Comparison of ENCODE assay signal across 8 mouse cellular contexts in genomic region chr17:44618691-44619090, GRCm38 (mm10).
DNase-seq lines count a peak whose midpoint lies in the region; ATAC-seq and TF ChIP-seq lines count a peak whose summit lies in the region.

No protein-coding gene starts in this region.

- H3K9ac ChIP-seq in midbrain, postnatal 0 days (replicated peaks; ENCODE audit: low read length, poor library complexity, severe bottlenecking): no peak overlapping the region
- no peak overlapping the region for H3K9ac ChIP-seq in midbrain, embryonic 13.5 days (replicated peaks)
- H3K9ac ChIP-seq in hindbrain, embryonic 12.5 days: no peak overlapping the region
- H3K9ac ChIP-seq in limb, embryonic 14.5 days (ENCODE audit: low read depth, low read length, severe bottlenecking): no peak overlapping the region
- H3K9ac ChIP-seq in stomach, embryonic 15.5 days: no peak overlapping the region
- no peak overlapping the region for H3K9ac ChIP-seq in heart, embryonic 12.5 days

- WGBS in midbrain, postnatal 0 days: 73% methylated on average over 11 of the region's 11 CpGs
- WGBS in midbrain, embryonic 13.5 days: 68% methylated on average over 11 of the region's 11 CpGs
- WGBS in hindbrain, embryonic 12.5 days: 56% methylated on average over 11 of the region's 11 CpGs
- WGBS in limb, embryonic 14.5 days: 14% methylated on average over 11 of the region's 11 CpGs
- 35% methylated on average over 11 of the region's 11 CpGs for WGBS in stomach, embryonic 15.5 days
- 59% methylated on average over 11 of the region's 11 CpGs for WGBS in heart, embryonic 12.5 days

- no peak for TF ChIP-seq POLR2A in limb, embryonic 14.5 days (IDR thresholded peaks at IDR 0.05; ENCODE audit: borderline replicate concordance, extremely low read depth, insufficient read depth, insufficient read length)

- TF ChIP-seq CTCF in midbrain, postnatal 0 days (IDR thresholded peaks at IDR 0.05): no peak

- H3K4me1 ChIP-seq in midbrain, postnatal 0 days (ENCODE audit: insufficient read depth, low read length): no peaks in the 10 kb centered on the region
- H3K4me1 ChIP-seq in midbrain, embryonic 13.5 days (replicated peaks): 0 out of 2 replicates have a peak, but pooled peaks cover 2% of the 10 kb centered on the region
- peaks cover 4% of the 10 kb centered on the region for H3K4me1 ChIP-seq in hindbrain, embryonic 12.5 days
- peaks cover 14% of the 10 kb centered on the region for H3K4me1 ChIP-seq in limb, embryonic 14.5 days (ENCODE audit: control insufficient read depth, insufficient read depth, low read length)
- 0 out of 2 replicates have a peak, but pooled peaks cover 5% of the 10 kb centered on the region for H3K4me1 ChIP-seq in stomach, embryonic 15.5 days
- no peaks in the 10 kb centered on the region for H3K4me1 ChIP-seq in heart, embryonic 12.5 days (replicated peaks)

- no peaks in the 10 kb centered on the region for H3K9me3 ChIP-seq in midbrain, postnatal 0 days (ENCODE audit: low read length)
- H3K9me3 ChIP-seq in midbrain, embryonic 13.5 days: no peaks in the 10 kb centered on the region
- H3K9me3 ChIP-seq in hindbrain, embryonic 12.5 days (replicated peaks): no peaks in the 10 kb centered on the region
- no peaks in the 10 kb centered on the region for H3K9me3 ChIP-seq in limb, embryonic 14.5 days (ENCODE audit: control insufficient read depth, low read length)
- no peaks in the 10 kb centered on the region for H3K9me3 ChIP-seq in stomach, embryonic 15.5 days
- 0 out of 2 replicates have a peak, but pooled peaks cover 5% of the 10 kb centered on the region for H3K9me3 ChIP-seq in heart, embryonic 12.5 days (replicated peaks)

- no peaks in the 10 kb centered on the region for H3K27me3 ChIP-seq in midbrain, postnatal 0 days (ENCODE audit: insufficient read depth, low read length)
- H3K27me3 ChIP-seq in midbrain, embryonic 13.5 days: no peaks in the 10 kb centered on the region
- H3K27me3 ChIP-seq in hindbrain, embryonic 12.5 days: no peaks in the 10 kb centered on the region; the same call in 1 of the 2 replicates
- no peaks in the 10 kb centered on the region for H3K27me3 ChIP-seq in limb, embryonic 14.5 days (ENCODE audit: control insufficient read depth, insufficient read depth, low read length)
- no peaks in the 10 kb centered on the region for H3K27me3 ChIP-seq in stomach, embryonic 15.5 days (replicated peaks)
- H3K27me3 ChIP-seq in heart, embryonic 12.5 days (replicated peaks): no peaks in the 10 kb centered on the region

- no peaks in the 10 kb centered on the region for H3K36me3 ChIP-seq in midbrain, postnatal 0 days (ENCODE audit: insufficient read depth, low read length)
- no peaks in the 10 kb centered on the region for H3K36me3 ChIP-seq in midbrain, embryonic 13.5 days
- H3K36me3 ChIP-seq in hindbrain, embryonic 12.5 days: no peaks in the 10 kb centered on the region
- no peaks in the 10 kb centered on the region for H3K36me3 ChIP-seq in limb, embryonic 14.5 days (ENCODE audit: control insufficient read depth, insufficient read depth, low read length)
- H3K36me3 ChIP-seq in stomach, embryonic 15.5 days: no peaks in the 10 kb centered on the region
- no peaks in the 10 kb centered on the region for H3K36me3 ChIP-seq in heart, embryonic 12.5 days

- DNase-seq in adrenal gland, adult 2 months: peak; percentile 60
- DNase-seq in adrenal gland, postnatal 4 days (ENCODE audit: low spot score in 2 of 2): no peak
- DNase-seq in midbrain, postnatal 0 days (ENCODE audit: low spot score): peak; percentile 36
- DNase-seq in limb, embryonic 14.5 days (ENCODE audit: low spot score): no peak

- peak overlapping the region; percentile 15; the same call in 1 of the 2 replicates for H3K4me2 ChIP-seq in midbrain, postnatal 0 days (ENCODE audit: low read depth, low read length, poor library complexity, severe bottlenecking)
- H3K4me2 ChIP-seq in midbrain, embryonic 13.5 days (replicated peaks): no peak overlapping the region
- H3K4me2 ChIP-seq in hindbrain, embryonic 12.5 days (replicated peaks): peak overlapping the region; percentile 26; the same call in 1 of the 2 replicates
- H3K4me2 ChIP-seq in limb, embryonic 14.5 days (replicated peaks; ENCODE audit: low read depth, low read length, severe bottlenecking): peak overlapping the region; percentile 44
- H3K4me2 ChIP-seq in stomach, embryonic 15.5 days: no peak overlapping the region; the same call in 1 of the 2 replicates
- no peak overlapping the region for H3K4me2 ChIP-seq in heart, embryonic 12.5 days

- H3K27ac ChIP-seq in midbrain, postnatal 0 days (ENCODE audit: low read depth, low read length): no peak overlapping the region
- no peak overlapping the region for H3K27ac ChIP-seq in midbrain, embryonic 13.5 days
- H3K27ac ChIP-seq in hindbrain, embryonic 12.5 days: no peak overlapping the region
- no peak overlapping the region for H3K27ac ChIP-seq in limb, embryonic 14.5 days (replicated peaks; ENCODE audit: low read depth, low read length)
- peak overlapping the region; percentile 53; the same call in 1 of the 2 replicates for H3K27ac ChIP-seq in stomach, embryonic 15.5 days
- H3K27ac ChIP-seq in heart, embryonic 12.5 days (ENCODE audit: poor library complexity, severe bottlenecking): no peak overlapping the region

- no peak overlapping the region for H3K4me3 ChIP-seq in midbrain, postnatal 0 days (ENCODE audit: low read depth, low read length)
- no peak overlapping the region for H3K4me3 ChIP-seq in midbrain, embryonic 13.5 days (replicated peaks)
- H3K4me3 ChIP-seq in hindbrain, embryonic 12.5 days: no peak overlapping the region
- H3K4me3 ChIP-seq in limb, embryonic 14.5 days (replicated peaks; ENCODE audit: low read length): peak overlapping the region; percentile 16
- no peak overlapping the region for H3K4me3 ChIP-seq in stomach, embryonic 15.5 days (replicated peaks)
- no peak overlapping the region for H3K4me3 ChIP-seq in heart, embryonic 12.5 days

- no peak for ATAC-seq in midbrain, postnatal 0 days (ENCODE audit: low FRiP score)
- no peak for ATAC-seq in midbrain, embryonic 13.5 days
- ATAC-seq in hindbrain, embryonic 12.5 days (ENCODE audit: low FRiP score): no peak
- ATAC-seq in limb, embryonic 14.5 days (ENCODE audit: low FRiP score, low read depth): no peak; the same call in 1 of the 2 replicates
- ATAC-seq in stomach, embryonic 15.5 days (ENCODE audit: insufficient read depth, low FRiP score, low read depth): no peak
- ATAC-seq in heart, embryonic 12.5 days (ENCODE audit: insufficient number of reproducible peaks, low FRiP score): no peak

Comparison
In these comparisons a context has a peak if more than half of its experiments do, and no peak if none do; other contexts are left out.
1. DNase-seq: peak in adrenal gland, adult 2 months (single experiment) and midbrain, postnatal 0 days (single experiment); none in adrenal gland, postnatal 4 days (0 of 2) and limb, embryonic 14.5 days (single experiment).
2. H3K4me2 ChIP-seq: peak in midbrain, postnatal 0 days (single experiment), hindbrain, embryonic 12.5 days (single experiment) and limb, embryonic 14.5 days (single experiment); none in midbrain, embryonic 13.5 days (single experiment), stomach, embryonic 15.5 days (single experiment) and heart, embryonic 12.5 days (single experiment).